Mouse (Mus musculus) embryo, embryonic 11 days (tissue): Measurements from ENCODE around the gene Tsga10.

ENCODE experiments used
- DNase-seq: peaks from one replicate; pipeline ENCODE4 v3.0.0-alpha.2; 2015

Gene Tsga10

DNA sequence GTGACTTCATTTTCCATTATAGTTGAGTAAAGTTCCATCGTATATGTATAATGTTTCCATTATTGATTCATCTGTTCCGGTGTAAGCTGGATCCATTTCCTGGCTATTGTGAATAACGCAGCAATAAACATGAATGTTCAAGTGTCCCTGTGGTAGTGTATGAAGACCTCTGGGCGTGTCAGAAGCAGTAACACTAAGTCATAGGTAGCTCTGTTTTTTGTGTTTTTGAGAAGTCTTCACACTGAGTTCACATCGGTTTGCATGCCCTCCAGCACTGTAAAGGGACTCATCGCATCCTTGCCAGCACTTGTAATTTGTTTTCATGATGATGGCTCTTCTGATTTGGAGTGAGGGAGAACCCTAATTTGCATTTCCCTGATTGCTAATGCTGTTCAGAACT is at the start of gene Tsga10:
Gene Tsga10, minus strand, starts transcription at position 144 of the 400 bp plus-strand sequence.
- DNase-seq: no peak

- no peak for DNase-seq
Measured at GRCm38 (mm10) chr1:37912751-37913150, 46.5 kb upstream of the Tsga10 start.

DNA sequence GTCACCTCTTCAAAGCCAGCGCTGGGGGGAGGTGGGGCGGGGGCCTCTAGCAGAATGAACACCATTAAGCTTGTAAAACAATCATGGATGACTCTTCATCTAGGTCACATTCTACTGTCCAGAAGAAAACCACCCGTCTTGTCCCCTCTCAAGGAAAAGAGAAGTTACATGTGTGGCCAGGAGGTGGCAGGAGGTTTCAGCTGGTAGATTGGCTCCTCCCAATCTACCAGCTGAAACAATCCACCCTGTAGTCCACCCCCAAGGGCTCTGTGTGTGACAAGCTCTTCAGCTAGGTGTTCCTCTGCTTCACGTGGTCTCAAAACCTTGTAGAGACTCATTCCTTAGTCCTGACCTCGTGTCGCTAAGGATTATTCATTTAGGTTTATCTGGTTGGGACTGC is 36.9 kb upstream of the Tsga10 start:
- DNase-seq: peak; percentile 38

- no peak for DNase-seq
Measured at GRCm38 (mm10) chr1:37900288-37900687, 34.1 kb upstream of the Tsga10 start.

DNA sequence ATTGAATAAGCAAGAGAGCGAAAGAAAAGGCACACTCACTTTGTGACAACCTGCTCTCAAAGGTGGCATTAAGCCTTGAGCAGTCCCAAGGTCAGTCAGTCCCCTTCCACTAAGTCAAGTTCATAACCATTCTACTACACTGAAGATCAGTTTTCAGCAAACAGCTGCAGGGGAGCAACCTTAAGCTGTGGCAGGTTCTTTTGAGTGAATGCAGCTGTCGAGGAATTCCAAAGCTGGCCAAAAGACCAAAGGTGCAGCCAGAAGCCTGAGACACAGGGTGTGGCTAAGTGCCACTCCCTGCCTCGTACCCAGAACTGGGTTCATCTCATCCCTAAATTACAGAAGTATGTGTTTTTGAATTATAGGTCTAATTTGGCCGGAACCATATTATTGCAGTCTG is 33.6 kb upstream of the Tsga10 start:
- DNase-seq: no peak

GRCm38 (mm10) chr1:37894606-37895005 is 28.4 kb upstream of the Tsga10 start:
- no peak for DNase-seq

DNA sequence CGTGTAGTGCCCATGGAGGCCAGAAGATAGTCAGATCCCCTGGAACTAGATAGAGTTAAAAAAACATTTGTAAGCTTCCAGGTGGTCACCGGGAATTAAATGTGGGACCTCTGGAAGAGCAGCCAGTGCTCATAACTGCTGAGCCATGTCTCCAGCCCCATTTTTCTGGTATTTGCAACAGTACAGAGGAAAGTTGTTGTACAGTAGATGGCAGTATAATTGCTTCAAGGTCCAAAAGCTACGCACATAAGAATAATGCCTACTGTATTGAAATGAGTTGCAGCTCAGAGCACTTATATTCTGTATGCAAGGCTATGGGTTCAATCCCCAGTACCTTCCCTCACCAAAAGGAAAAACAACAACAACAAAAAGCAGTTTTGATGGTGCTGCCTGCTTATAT is 25.2 kb upstream of the Tsga10 start:
- no peak for DNase-seq

DNA sequence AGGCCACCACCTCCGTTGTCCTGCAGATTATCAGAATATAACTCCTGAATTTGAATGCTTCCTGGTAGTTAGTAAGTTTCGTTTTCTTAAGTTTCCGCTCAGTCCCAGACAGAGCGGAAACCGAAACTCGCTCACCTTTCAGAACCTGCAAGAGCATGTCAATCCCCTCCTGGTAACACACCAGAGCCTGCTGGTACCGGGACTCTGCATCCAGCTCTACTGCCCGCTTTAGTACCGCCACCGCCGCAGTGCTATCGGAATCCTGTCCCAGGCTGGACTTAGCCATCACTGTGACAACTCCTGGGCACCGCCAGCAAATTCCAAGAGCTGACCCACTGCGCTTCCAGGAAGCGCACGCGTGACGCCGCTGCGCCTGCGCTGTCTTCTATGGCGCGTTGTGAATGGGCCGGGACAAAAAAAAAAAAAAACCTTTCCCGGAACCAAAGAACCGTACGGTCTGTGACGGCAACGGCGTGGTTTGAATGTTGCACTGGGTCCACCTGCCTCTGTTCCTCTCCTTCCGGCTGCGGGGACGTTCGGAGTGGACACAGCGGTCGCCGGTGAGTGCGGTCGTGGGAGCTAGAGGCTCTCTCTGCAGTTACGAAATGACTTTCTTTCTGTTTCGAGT is 23.9 kb upstream of the Tsga10 start, which contains the start of the genes Mitd1 and Mrpl30:
Gene Mitd1, minus strand, starts transcription at position 387 of the 628 bp plus-strand sequence.
Gene Mrpl30, plus strand, starts transcription at position 453 of the 628 bp plus-strand sequence.
- peak; percentile 95 for DNase-seq

- no peak for DNase-seq
Measured at GRCm38 (mm10) chr1:37889206-37889605, 23.0 kb upstream of the Tsga10 start.

GRCm38 (mm10) chr1:37884451-37884850 is 18.2 kb upstream of the Tsga10 start:
- peak; percentile 18 for DNase-seq

GRCm38 (mm10) chr1:37883411-37883810 is 17.2 kb upstream of the Tsga10 start:
- DNase-seq: no peak

- no peak for DNase-seq
Measured at GRCm38 (mm10) chr1:37877736-37878460, 11.7 kb upstream of the Tsga10 start.

GRCm38 (mm10) chr1:37873157-37873556 is 6.9 kb upstream of the Tsga10 start:
- no peak for DNase-seq

- peak; percentile 88 for DNase-seq
Measured at GRCm38 (mm10) chr1:37872131-37873067, 6.2 kb upstream of the Tsga10 start.

DNA sequence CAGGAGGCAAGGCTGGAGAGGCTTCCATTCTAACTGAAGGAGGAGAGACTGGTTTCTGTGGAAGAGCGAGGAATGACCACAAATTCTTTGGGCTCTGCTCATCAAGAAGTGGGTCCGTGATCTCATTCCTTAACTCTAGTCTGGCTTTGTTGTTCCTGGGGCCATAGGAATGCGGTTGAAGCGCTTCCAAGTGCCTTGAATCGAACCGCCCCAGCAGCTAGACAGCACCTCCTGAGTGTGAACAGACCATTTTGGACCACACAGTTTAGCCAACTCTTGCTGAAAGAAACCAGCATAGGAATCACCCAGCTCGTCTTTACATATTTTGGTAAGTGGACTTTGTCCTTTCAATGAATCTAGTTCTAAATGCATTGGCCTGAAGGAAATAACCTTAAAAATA is 5.5 kb upstream of the Tsga10 start, which contains the start of gene Lipt1:
Gene Lipt1, plus strand, starts transcription at position 35 of the 400 bp plus-strand sequence.
- DNase-seq: no peak

DNA sequence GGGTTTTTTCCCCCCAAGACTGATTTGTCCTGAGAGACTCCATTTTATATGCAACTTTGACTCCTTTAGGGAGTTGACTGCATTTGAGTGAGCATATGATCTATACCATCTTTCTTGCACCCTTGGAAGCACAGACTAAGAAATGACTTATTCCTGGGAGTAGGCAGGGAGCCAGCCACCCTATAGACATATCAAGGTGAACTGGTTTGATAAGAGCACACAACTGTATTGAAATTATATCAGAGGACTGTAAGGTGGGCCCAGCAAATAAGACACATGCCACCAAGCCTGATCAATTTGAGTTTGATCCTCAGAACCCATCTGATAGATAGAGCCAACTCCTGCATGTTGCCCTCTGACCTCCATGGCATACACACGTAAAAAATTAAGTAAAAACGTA is 3.1 kb upstream of the Tsga10 start:
- DNase-seq: no peak

GRCm38 (mm10) chr1:37868640-37869039 is 2.4 kb upstream of the Tsga10 start:
- no peak for DNase-seq

DNA sequence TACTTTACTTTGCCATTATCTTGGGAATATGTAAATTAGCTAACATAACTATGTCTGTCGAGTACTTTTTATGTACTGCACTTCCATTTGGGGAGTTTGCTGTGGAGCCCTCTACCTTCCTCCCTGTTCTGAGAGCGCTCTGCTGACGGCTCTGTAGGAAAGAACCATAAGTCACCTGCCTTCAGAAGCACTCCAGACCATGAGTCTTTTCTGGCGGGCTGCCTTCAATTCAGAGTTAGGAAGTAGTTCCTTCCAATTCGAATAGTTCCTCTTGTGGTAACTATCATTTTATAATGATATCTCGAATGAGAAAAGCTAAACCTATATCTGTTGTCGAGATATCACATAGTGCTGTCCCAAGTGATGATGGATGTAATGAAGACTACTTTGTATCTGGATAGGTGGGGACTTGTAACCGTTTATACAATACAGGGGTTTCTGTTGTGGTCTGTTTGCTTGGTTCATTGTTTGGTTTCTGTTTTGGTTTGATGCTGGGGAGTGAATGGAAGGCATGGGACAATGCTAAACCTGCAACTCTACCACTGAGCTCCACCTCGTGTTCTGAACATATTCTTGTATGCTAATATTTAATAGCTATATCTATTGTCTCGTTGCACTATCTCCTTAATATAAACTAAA is 1.6 kb upstream of the Tsga10 start:
- no peak for DNase-seq

- peak; percentile 29 for DNase-seq
Measured at GRCm38 (mm10) chr1:37867056-37867455, 827 bp upstream of the Tsga10 start.

- DNase-seq: no peak
Measured at GRCm38 (mm10) chr1:37865401-37866215, 621 bp downstream of the Tsga10 start.

GRCm38 (mm10) chr1:37864511-37865400 is 1.5 kb downstream of the Tsga10 start:
- peak; percentile 100 for DNase-seq
